Mouse (Mus musculus): ENCODE measurements around the gene Arsa.

Arsa gene

GRCm38 (mm10) chr15:89477091-89477491, at the start of gene Arsa:
TSS of gene Arsa (minus strand) at chr15:89477425.
- no peak for DNase-seq (ENCODE audit: low read depth)

DNA sequence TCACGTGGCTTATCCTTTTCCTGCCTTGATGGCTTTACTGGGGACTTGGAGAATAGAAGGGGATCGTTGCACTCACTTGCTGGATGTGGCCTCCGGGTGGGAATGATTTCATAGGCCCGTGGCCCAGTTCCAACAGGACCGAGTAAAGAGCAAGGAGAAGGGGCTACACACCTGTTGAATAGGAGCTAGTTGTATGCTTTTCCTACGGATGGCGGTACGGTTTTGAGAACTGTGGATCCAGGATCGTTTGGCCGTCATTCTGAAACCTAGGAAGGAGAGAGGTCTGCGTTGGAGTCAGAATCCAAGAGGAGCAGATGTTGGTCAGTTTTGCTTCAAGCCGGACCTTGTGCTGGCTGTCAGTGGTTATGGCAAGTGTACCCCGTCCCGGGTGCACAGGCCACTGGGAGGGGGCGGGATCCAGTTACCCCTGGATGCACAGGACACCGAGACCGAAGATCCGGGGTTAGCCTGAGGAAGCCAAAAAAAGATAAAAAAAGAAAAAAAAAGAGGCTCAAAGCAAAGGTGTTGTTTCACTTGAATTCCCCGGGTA, 49.6 kb upstream of the Arsa start:
- DNase-seq (ENCODE audit: low read depth): no peak

DNA sequence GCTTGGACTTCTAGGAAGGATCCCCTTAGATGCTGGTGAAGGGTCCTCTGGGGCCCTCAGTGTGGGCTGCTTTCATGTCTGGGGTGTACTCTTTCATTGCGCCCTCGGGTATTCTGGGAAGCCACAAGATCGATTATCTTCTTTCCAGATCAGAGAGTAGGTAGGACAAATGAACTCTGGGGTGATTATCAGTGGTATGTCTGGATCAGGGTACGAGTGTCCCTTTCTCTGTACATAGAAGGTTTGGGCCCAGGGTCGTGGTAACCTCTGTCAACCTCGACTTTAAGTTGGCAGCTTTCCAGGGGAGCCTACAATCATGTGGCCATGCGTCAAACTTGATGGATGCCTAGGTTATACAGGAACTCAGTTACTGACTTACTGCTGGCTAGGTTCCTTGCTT, 48.7 kb upstream of the Arsa start:
- DNase-seq (ENCODE audit: low read depth): no peak

GRCm38 (mm10) chr15:89525464-89525863, 48.2 kb upstream of the Arsa start:
- no peak for DNase-seq (ENCODE audit: low read depth)

DNA sequence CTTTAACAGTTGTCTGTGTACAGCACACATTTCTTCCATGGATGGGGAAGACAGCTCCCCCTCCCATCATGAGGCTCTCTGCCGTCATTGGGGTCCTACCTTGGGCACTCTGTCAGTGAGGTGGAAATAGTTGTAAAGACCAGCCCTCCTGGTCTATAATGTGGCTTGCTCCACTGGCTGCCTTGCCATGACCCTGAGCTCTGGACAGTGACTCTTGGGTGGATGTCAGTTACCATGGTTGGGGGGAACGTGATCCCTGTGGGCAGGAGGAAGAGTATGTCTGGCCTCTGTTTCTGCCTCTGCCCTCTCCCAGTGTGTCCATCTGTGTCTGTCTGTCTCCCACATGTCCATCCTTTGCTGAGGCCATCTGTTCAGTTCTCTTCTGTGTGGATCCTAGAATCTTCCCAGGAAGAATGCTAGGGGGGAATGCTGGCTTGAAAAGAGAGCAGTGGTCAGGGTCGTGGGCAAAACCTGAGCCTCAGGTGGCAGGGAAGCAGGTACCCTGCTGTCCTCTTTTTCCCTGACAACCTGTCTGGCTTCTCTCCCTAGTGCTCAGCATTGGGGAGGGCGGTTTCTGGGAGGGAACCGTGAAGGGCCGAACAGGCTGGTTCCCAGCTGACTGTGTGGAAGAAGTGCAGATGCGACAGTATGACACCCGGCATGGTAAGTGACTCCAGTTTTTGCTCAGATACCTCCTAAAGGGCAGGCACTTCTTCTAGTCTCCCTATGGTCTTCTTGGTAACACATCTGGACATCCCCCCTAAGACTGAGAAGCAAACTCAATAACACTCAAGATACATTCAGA, 47.6 kb upstream of the Arsa start:
- DNase-seq (ENCODE audit: low read depth): no peak

DNA sequence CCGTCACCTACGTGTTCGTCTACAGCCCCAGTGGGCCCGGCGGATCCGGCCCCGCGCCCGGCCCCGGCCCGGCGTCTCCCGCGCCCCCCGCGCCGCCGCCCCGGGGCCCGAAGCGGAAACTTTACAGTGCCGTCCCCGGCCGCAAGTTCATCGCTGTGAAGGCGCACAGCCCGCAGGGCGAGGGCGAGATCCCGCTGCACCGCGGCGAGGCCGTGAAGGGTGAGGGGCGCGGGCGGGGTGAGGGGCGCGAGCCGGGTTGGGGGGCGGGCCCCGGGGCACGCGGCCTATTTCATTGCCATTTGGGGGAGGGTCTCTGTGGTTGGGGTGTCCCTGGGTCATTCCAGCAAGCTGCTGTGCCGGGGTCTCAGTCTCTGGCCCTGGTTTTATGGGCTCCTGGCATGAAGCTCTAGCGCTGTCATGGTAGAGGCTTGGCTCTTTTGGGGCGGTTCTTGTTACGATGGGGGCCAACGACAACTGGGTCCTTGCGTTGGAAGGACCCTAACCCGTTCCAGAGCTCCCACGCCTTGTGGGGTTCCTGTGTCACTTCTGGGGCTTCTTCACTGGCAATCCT, 46.9 kb upstream of the Arsa start:
- no peak for DNase-seq (ENCODE audit: low read depth)

DNA sequence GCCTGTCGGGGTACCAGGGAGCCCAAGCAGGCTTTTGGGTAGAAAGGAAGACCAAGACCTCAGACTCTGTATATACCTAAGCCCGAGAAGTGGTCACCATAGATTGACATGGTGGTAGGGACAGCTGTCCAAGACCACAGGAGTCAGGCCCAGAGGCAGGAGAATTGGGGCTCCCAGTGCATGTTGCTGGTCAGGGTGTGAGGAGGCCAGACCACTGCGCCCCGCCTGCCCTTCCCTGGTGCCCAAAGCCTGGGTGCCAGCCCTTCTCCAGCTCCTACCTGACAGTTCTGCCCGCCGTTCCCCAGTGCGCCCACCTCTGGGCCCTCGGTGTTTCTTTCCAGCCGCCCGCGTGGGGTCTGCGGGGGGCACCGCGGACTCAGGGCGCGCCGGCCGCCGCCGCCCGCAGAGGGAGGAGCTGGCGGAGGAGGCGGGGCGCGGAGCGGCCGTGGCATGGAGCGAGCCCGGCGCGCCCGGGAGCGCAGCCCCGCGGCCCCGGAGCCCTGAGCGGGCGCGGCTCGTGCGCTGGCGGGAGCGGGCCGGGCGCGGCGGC, 46.1 kb upstream of the Arsa start:
- DNase-seq (ENCODE audit: low read depth): no peak

DNA sequence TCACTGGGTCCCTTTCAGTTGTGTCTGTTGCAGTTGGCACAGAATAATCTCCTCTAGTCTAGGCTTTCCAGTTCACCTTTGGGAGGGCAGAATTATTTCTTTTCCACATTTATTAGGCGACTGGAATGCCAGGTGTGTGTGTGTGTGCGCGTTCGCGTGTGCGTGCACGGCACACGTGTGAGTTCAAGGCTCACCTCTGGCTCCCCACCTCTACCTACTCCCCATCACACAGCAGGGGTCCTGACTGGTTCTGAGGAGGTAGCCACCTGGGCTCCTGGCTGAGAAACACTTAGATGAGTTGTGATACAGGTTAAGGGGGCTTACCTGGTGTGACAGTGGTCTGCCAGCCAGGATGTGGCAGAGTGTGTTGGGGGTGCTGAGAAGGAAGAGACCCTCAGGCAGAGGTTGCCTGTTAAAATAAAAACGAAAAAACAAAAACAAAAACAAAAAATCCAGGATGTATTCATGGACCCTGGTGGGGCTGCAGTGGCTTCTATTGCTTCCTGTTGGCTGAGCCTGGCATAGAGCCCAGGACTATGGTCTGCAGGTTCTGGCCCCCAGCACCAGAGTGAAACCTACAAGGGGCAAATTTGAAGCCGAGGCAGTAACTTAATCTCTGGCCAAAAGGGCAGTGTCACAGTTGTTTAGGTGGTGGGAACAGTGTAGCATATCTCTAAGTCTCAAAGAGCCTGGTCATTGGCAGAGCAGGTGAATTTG, 45.5 kb upstream of the Arsa start:
- no peak for DNase-seq (ENCODE audit: low read depth)

DNA sequence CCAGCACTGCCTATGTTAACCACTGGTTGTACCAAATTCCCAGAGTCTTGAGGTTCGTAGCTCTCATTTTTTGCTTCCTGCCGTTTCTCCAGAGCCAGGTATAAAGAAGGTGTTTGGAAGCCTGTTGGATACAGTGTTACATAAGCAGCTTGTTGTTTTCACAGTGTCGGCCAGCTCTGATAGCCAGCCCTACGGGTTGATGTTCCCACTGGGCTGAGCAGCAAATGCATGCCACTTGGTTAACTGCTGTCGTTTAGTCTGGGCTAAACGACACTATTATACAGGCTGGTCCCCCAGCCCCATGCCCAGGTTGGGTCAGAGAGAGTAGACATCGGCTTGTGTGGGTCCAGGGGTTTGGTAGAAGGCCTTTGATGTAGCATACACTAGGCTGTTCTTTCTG, 44.7 kb upstream of the Arsa start:
- DNase-seq (ENCODE audit: low read depth): no peak

GRCm38 (mm10) chr15:89512679-89513078, 35.5 kb upstream of the Arsa start:
- DNase-seq (ENCODE audit: low read depth): no peak

DNA sequence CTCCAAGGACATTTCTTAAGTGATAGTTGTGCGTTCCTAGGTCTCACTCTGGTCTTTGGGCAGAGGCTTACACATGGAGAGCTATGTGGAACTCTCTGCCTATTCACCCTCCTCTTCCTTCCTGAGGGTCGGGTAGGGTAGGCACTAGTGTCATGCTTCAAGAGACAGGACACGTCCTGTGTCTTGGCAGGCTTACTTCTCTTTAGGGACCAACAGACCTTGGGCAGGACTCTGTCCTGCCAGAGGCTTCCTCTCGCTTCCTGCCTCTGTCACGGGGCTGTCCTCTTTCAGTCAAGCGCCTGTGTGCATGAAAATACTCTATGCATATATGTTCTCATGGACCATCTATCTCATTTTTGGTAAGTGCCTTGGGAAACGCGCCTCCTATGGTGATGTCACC, 30.5 kb upstream of the Arsa start:
- DNase-seq (ENCODE audit: low read depth): no peak

- no peak for DNase-seq (ENCODE audit: low read depth)
These were observed 27.6 kb upstream of the Arsa start for GRCm38 (mm10) chr15:89504838-89505237.

DNA sequence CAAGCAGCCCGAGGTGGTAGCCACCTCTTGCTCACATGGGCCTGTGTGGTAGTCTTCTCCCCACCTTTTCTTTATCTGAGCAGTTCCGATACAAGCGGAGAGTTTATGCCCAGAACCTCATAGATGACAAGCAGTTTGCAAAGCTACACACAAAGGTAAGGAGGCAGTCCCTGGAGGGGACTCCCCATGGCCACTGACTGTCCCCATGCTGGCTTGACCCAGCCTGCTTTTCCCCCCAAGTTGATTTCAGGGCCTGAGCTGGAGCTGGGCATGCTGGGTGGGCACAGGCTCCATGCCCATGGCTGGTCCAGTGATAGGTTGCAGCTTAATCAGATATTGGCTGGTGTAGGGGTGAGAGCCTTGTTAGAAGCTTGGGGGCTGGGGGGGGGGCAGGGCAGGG, 24.1 kb upstream of the Arsa start:
- no peak for DNase-seq (ENCODE audit: low read depth)

DNA sequence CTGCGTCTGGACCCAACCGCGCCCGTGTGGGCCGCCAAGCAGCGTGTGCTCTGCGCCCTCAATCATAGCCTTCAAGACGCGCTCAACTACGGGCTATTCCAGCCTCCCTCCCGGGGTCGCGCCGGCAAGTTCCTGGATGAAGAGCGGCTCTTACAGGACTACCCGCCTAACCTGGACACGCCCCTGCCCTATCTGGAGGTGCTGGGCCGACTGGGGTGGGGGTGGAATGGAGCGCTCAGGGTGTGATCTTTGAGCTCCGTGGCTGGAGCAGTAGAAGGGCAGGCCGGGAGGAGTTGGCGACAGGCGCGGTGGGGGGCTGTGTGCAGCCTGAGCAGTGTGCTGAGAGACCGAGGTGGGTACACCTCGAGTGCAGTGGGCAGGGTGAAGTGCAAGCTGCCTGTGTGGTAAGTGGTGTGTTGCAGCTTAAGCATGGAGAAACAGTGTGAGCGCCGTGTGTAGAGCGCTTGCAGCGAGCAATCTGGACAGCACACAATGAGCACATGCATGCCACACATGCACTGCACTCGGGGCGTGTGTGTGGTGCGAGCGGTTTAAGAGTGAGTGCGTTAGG, 23.1 kb upstream of the Arsa start:
- DNase-seq (ENCODE audit: low read depth): no peak

DNA sequence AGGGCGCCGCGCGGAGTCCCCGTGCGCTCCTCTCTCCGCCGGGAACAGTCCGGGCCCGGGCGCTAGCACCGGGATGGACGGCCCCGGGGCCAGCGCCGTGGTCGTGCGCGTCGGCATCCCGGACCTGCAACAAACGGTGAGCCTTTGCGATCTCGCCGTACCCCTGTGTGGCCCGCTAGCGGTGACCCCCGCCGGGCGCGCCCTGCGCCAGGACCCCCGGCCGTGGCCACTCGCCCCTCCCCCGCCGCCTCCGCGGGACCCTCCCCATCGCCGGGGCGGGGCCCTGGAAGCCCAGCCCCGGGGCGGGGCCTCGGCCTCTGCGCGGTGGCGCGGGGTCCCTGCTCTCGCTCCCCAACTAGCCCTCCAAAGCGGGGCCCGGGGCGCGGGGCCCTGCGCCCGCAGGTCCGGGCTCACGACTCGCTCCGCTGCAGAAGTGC, 22.6 kb upstream of the Arsa start:
- no peak for DNase-seq (ENCODE audit: low read depth)

- DNase-seq (ENCODE audit: low read depth): no peak
These were observed 21.9 kb upstream of the Arsa start, which contains the start of gene Shank3 for GRCm38 (mm10) chr15:89498961-89499688. TSS of gene Shank3 (plus strand) at chr15:89499623.

- DNase-seq (ENCODE audit: low read depth): peak; percentile 57
These were observed 21.1 kb upstream of the Arsa start for GRCm38 (mm10) chr15:89498049-89498960.

- DNase-seq (ENCODE audit: low read depth): no peak
These were observed 20.3 kb upstream of the Arsa start for GRCm38 (mm10) chr15:89497391-89498048.

DNA sequence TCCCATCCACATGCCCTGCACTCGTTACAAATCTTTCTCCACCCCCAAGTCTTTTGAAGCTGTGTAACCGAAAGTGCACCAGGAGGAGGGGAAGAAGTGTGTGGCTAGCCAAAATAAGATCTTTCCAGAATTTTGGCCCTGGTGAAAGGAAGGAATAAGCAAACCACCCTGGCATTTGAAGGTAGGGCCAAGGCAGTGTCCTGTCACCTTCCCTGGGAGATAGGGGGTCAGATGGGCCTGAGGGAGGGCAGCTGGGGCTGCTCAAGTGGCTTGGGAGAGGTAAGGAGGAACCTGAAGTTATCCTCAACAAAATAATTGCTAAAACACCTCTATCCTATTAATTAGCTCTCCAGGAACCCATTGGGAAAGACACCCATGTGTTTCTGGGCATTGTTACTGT, 19.6 kb upstream of the Arsa start:
- no peak for DNase-seq (ENCODE audit: low read depth)

DNA sequence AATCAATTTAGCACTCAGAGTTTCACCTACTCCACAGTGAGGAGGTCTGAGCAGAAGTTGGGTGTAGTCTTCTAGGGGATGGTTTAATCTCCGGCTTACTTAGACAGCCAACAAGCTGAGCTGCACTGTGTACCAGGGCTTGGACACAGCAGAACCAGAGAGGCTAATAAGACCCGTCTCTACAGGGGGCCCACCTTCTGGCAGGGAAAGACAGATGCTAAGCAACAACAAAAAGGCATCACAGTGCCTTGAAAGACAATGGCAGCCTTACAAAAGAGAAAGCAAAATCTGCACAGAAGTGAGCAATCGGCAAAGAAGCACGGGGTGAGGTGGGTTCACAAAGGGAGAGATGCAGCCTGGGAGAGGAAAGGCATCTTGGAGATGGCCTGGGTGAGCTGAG, 18.9 kb upstream of the Arsa start:
- no peak for DNase-seq (ENCODE audit: low read depth)

Measured in induced T-regulatory cell, adult 2 months (primary cell).